Mouse (Mus musculus) mouse embryonic stem cell (cell line): ENCODE results near the gene 2900011O08Rik.

Experiments
- in situ Hi-C, 2 experiments: fragments of 300-500 bp; cut with MboI; formaldehyde crosslinking; loops; 1 replicate in 1 of 2; 3 replicates in 1 of 2; pipeline ENCODE4 v1.14.3; 2019 to 2020; ENCODE audit warnings: low sequenced_read_pairs in 2 of 2, low pct_unique_long_range_greater_than_20kb in 1 of 2, mixed read lengths in 1 of 2; ENCODE audit not compliant: unreplicated experiment in 1 of 2

The 2900011O08Rik gene

DNA sequence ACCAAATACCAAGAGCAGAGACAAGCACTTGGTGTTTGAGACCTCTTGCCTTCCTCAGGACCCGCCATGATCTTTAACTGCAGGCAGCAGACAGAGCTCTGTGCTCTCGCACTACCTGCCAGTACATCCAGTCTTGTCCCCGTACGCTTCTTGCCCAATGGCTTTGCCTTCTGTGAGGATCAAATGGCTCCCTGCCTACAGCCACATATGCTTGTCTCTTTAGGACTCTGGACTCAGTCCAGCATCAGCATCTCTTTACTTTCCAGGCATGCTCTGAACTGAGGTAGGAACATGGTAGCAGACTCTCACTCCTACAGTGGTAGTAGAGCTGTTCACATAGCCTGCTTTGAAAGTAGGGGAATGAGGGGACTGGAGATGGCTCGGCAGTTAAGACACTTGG, 134.5 kb downstream of the 2900011O08Rik start:
- in situ Hi-C loops, result no loop called here

DNA sequence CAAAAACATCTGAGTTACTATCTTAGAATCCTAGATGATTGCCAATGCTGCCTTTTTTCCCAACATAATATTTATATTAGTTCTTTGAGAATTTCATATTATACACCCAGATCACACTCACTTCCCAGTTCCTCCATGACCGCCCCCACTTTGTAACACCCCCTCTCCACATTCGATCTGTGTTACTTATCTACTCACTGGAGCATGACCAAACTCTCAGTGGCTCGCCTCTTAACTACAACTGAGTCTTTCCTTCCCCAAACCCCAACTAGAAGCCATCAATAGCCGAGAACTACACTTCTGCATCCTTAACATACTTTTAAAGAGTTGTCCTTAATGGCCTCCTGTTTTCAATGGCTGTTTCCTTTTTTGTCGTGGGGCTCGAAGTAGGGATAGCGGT, 135.2 kb downstream of the 2900011O08Rik start:
- in situ Hi-C loops, result no loop called here

DNA sequence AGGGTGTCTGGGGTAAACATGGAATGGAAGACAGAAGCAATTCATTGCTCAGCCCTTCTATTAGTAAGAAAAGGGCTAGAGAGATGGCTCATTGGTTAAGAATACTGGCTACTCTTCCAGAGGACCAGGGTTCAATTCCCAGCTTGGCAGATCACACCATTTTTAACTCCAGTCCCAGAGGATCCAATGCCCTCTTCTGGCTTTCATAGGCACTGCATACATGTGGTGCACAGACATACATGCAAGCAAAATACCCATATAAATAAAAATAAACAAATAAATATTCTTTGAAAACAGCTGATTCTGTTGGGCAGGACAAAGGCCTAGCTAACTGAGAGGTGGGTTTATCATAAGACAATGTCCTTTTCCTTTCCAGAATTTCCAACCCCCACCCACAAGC, 136.2 kb downstream of the 2900011O08Rik start:
- in situ Hi-C loops, result no loop called here

DNA sequence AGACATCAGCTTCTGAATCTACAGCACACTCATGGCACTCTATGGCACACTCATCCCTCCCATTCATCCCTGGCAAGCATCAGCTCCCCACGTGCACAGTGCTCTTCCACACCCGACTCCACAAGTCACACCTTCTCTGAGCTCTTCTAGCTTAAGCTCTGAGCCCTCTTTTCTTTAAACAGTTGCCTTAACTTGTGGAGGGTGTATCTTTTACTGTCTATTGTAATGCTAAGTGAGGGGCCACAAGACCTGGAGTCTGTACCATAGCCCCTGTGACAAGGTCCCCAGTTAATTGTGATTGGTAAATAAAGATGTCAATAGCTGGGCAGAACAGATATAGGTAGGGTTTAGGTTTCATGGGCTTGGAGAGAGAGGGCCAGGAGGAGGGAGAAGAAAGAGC, 137.5 kb downstream of the 2900011O08Rik start:
- in situ Hi-C loops, result no loop called here

DNA sequence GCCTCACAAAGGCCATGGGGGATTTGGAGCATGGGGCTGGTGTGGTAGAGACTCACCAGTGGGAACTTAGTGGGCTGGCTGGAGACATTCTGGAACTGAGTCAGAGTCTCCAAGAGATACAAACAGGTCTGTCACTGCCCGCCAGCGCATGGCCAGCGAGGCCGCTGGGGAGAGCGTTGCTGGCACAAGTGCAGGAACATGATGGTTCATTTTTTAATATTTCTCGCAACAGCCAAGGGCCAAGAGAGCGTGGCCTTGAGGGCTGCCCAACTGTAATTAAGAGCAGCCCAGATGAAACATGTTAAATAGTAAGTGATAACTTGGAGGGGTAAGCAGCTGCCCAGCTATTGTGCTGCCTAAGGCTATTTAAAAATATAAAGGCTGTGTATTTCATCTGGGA, 138.3 kb downstream of the 2900011O08Rik start:
- in situ Hi-C loops, result no loop called here

DNA sequence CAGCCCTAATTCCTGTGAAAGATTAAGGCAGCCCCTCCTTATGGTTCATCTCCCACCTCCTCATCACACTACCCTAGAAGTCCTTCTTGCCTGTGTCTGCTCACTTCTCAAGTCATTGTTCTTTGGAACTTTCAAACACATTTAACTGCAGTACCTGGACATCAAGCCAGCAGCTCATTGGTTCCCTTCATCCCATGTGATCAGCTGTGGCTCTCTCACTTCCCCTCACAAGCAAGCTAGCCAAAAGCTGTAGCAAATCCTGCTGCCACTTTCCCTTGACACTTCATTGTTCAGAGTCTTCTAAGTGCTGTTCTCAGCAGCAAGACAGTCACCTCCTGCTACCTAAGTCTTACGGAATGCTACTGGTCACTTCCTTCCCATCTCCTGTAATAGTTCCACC, 138.8 kb downstream of the 2900011O08Rik start:
- in situ Hi-C loops, result no loop called here

DNA sequence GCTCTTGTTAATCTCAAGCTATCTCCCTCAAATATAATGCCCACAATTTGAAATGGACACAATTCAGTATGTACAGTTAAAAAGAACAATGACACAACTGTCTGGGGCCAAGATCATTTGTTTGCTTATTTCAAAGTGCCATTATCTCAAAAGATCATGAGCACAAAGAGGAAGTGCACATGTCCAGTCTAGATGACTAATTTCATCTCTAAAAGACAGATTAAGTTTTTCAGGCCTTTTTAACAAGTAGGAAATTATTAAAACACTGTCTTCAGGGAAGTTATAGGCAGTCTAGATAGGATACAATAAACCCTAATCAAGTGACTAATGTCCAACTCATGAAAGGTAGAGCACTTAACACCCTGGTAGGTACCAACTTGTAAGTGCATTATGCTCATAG, 142.6 kb downstream of the 2900011O08Rik start:
- in situ Hi-C loops, result no loop called here

DNA sequence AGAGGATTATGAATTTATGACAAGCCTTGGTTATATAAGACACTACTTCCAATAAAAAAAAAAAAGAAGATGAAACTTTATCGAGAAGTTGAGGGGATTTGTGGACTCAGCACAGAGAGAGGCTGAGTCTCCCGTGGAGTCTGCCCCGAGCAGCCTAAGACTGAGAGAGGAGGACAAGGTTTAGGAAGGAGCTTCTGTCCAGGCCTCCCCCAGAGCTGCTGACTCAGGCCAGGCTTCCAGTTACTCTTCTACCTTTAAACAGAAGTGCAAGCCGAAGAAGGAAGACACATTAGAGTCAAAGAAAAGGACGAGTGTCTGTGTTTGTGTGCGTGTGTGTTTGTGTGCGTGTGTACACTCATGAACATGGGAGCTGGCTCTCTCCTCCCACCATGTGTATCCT, 144.4 kb downstream of the 2900011O08Rik start:
- in situ Hi-C loops, result no loop called here

DNA sequence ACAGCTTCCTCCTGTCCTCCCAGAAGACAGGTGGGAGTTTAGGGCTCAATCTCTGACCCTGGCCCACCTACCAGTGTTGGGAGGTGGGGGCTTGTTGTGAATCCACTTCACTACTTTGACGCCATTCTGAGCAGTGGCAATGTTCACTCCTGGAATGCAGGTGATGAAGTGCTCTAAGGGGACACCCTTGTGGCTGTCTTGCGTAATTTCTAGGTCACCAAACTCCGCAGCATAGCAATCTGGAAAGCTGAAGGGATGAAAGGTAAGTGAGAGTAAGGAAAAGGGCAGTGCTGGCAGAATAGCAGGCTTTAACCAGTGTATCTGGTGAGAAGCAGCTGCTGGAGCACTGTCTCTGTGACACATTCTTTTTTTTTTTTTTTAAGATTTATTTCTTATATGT, 145.0 kb downstream of the 2900011O08Rik start:
- in situ Hi-C loops, result no loop called here

DNA sequence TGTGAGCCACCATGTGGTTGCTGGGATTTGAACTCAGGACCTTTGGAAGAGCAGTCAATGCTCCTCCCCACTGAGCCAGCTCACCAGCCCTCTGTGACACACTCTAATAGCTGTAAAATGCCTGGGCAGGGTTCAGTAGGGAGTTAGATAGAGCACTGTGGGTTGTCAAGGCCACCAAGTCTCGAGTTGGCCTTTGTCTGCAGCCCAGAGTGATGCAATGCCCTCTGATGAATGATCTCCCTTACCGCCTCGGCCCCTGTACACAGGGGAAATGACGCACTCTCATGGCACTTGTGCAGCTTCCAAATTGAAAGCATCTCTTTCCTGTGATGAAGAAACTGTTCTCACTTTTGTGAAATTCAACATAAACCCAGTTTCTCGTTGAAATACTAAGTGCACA, 145.4 kb downstream of the 2900011O08Rik start:
- in situ Hi-C loops, result no loop called here

DNA sequence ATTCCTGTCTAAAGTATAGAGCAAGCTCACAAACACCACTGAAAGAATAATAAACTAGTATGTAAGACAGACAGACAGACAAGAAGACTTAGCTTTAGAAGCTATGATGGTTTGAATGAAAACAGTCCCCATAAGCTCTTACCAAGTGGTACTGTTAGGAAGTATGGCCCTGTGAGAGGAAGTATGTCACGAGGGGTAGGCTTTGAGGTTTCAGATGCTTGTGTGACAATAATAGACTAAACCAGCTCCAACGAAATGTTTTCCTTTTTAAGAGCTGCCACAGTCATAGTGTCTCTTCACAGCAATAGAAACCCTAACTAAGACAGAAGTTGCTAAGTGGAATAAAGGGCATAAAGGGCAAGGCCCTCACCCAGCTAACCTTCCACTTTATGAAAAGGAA, 148.6 kb downstream of the 2900011O08Rik start:
- in situ Hi-C loops, result no loop called here

DNA sequence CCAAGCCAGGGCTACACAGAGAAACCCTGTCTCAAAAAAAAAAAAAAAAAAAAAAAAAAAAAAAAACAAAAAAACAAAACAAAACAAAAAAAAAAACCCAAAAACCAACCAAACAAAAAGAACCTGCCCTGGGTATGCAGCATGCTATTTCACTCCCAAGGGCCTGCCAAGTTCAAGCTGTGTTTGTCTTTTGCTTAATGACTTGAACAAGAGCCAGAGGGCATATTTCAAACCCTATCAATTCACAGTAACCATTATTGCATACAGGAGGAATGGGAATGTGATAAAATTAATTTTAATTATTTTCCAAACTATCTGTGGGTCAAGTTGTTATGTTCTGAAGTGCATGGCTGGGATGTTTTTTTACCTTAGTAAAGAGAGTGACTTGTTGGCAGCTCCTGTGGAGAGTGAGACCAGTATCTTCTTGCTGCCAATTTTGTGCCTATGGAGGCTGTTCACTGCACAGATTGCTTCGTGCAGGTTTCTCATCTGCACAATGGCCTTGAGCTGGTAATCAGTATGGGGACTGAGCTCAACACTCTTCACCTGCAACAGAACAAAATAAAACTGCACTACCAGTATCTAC, 151.7 kb downstream of the 2900011O08Rik start:
- in situ Hi-C loops, result no loop called here

DNA sequence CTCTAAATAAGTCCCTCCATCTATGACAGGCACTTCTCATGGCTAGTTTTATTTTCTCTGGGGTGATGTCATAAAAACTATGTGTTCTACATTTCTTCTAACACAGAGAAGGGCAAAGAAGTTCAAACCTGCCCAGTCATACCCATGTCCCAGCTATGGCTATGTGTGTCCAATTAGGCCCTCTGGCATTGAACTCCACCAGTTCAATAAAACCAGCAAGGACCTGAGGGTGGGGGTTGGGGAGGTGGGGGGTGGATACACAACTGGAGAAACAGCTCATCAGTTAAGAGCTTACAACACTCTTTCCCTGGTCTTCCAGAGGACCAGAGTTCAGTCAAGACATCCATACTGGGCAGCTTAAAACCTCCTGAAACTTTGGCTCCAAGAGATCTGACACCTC, 152.7 kb downstream of the 2900011O08Rik start:
- in situ Hi-C loops, result no loop called here

DNA sequence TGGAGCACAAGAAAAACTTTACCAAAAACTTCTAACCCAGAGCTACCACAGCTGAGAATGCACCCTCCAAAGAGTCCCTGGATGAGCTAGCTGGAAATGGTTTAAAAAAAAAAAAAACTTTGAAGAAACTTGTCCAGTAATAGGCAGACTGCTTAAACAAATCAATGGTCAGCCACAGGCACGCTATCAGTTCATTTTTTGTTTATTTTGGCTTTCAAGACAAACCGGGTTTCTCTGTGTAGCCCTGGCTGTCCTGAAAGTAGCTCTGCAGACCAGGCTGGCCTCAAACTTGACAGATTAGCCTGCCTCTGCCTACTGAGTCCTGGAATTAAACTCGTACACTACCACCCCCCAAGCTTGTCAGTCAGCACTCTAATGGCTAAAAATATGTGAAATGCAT, 156.9 kb downstream of the 2900011O08Rik start:
- in situ Hi-C loops, result no loop called here

DNA sequence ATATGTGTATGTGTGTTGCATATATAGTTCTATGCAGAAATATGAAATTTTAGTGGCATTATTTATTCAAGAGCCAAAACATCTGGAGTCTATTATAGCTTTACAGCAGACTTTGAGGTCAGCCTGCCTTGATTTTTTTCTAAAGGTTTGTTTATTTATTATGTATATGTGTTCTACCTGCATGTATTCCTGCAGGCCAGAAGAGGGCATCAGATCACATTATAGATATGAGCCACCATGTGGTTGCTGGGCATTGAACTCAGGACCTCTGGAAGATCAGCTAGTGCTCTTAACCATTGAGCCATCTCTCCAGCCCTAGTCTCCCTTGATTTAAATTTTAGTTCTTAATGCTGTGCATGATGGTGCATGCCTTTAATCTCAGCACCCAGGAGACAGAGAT, 161.3 kb downstream of the 2900011O08Rik start:
- in situ Hi-C loops, result no loop called here
